ENCODE assay signal across 8 mouse cellular contexts in the genomic region with DNA sequence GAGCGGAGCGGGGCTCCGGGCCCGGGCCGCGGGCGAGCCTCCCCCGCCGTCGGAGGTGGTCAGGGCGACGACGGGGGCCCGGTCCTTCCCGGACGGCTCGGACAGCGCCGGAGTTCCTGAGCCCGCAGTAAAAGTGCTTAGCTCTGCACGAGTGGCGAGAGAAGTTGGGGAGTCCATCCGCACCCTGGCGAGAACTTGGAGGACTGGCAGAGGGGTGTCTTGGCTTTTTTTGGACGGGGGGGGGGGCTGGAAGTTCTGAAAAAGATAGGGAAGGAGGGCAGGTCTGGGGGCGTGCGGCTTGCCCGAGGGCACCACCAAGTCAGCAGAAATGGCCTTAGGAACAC. TPM values are rescaled to one million over a fixed set of nuclear protein-coding genes. Genes with fewer than 3 reads are reported as not detected.
DNase-seq lines count a peak whose midpoint lies in the region; ATAC-seq and TF ChIP-seq lines count a peak whose summit lies in the region.

No protein-coding gene starts in this region.

- peak; percentile 30 for DNase-seq in heart, postnatal 0 days (ENCODE audit: low spot score)
- DNase-seq in heart, postnatal 25 days (ENCODE audit: low spot score): no peak
- DNase-seq in brain, adult 2 months (ENCODE audit: low read depth, low spot score): peak; percentile 39
- DNase-seq in hindbrain, embryonic 14.5 days (ENCODE audit: low spot score): no peak
- no peak for DNase-seq in frontal cortex, adult 2 months (ENCODE audit: extremely low spot score in 1 of 2, low spot score in 1 of 2)
- DNase-seq in layer of hippocampus, adult 8-10 months (ENCODE audit: low spot score in 2 of 2): no peak
- DNase-seq in ovary, postnatal 36 days (ENCODE audit: low spot score): no peak

- H3K27me3 ChIP-seq in heart, postnatal 0 days (ENCODE audit: control insufficient read depth, insufficient read depth, low read length): no peaks in the 10 kb centered on the region
- H3K27me3 ChIP-seq in hindbrain, embryonic 14.5 days (ENCODE audit: control insufficient read depth, insufficient read depth, low read length): no peaks in the 10 kb centered on the region
- H3K27me3 ChIP-seq in megakaryocyte, embryonic 14.5 days (replicated peaks): no peaks in the 10 kb centered on the region

- WGBS in heart, postnatal 0 days: under 1% methylated on average over 24 of the region's 28 CpGs
- WGBS in hindbrain, embryonic 14.5 days: 0% methylated on average over 28 of the region's 28 CpGs

- peak overlapping the region; percentile 97 for H3K9ac ChIP-seq in heart, postnatal 0 days (replicated peaks; ENCODE audit: low read depth, low read length)
- peak overlapping the region; percentile 96 for H3K9ac ChIP-seq in hindbrain, embryonic 14.5 days

- TF ChIP-seq CTCF in heart, postnatal 0 days (IDR thresholded peaks at IDR 0.05; ENCODE audit: low read depth): no peak

- H3K4me1 ChIP-seq in heart, postnatal 0 days (ENCODE audit: control insufficient read depth, insufficient read depth): peaks cover 29% of the 10 kb centered on the region
- peaks cover 36% of the 10 kb centered on the region for H3K4me1 ChIP-seq in hindbrain, embryonic 14.5 days (replicated peaks; ENCODE audit: control insufficient read depth, insufficient read depth, low read length)
- H3K4me1 ChIP-seq in megakaryocyte, embryonic 14.5 days: peaks cover 70% of the 10 kb centered on the region

- peak overlapping the region; percentile 96 for H3K27ac ChIP-seq in heart, postnatal 0 days (ENCODE audit: low read depth)
- H3K27ac ChIP-seq in hindbrain, embryonic 14.5 days: peak overlapping the region; percentile 95

- peak overlapping the region; percentile 98 for H3K4me3 ChIP-seq in heart, postnatal 0 days (ENCODE audit: low read depth, low read length)
- peak overlapping the region; percentile 96 for H3K4me3 ChIP-seq in hindbrain, embryonic 14.5 days (replicated peaks; ENCODE audit: low read length)
- H3K4me3 ChIP-seq in megakaryocyte, embryonic 14.5 days (replicated peaks): peak overlapping the region; percentile 95

- ATAC-seq in heart, postnatal 0 days (ENCODE audit: insufficient read depth, low read depth): peak; percentile 59
- ATAC-seq in hindbrain, embryonic 14.5 days (ENCODE audit: low FRiP score): peak; percentile 53

- peak overlapping the region; percentile 95 for H3K4me2 ChIP-seq in heart, postnatal 0 days (ENCODE audit: low read depth, low read length)
- peak overlapping the region; percentile 98 for H3K4me2 ChIP-seq in hindbrain, embryonic 14.5 days (replicated peaks)

- intact Hi-C loops in heart, postnatal 25 days (cut with DNase I): loop anchor here (2.0 to 5.0 kb wide), 2 partner anchors 28 to 182 kb away; no protein-coding TSS in a partner anchor

- H3K9me3 ChIP-seq in heart, postnatal 0 days (replicated peaks; ENCODE audit: control insufficient read depth, low read length): no peaks in the 10 kb centered on the region
- no peaks in the 10 kb centered on the region for H3K9me3 ChIP-seq in hindbrain, embryonic 14.5 days (ENCODE audit: control insufficient read depth, low read length)
- no peaks in the 10 kb centered on the region for H3K9me3 ChIP-seq in megakaryocyte, embryonic 14.5 days

- no peak for TF ChIP-seq EP300 in heart, postnatal 0 days (IDR thresholded peaks at IDR 0.05; ENCODE audit: low read depth)

- no peaks in the 10 kb centered on the region for H3K36me3 ChIP-seq in heart, postnatal 0 days (replicated peaks; ENCODE audit: control insufficient read depth, insufficient read depth, low read length)
- H3K36me3 ChIP-seq in hindbrain, embryonic 14.5 days (replicated peaks; ENCODE audit: control insufficient read depth, insufficient read depth): no peaks in the 10 kb centered on the region
- H3K36me3 ChIP-seq in megakaryocyte, embryonic 14.5 days (replicated peaks; ENCODE audit: low read length): peaks cover 3% of the 10 kb centered on the region

RNA-seq across cellular contexts. Expression of a gene that starts 0.6 kb away (rescaled TPM):
- 79.9 and 113 TPM in 2 replicates for total RNA-seq in heart, postnatal 0 days (2014; rRNA removed; ENCODE audit: low replicate concordance)
- 203 and 217 TPM in 2 replicates for polyA plus RNA-seq in heart, postnatal 0 days (2015; fragmentation: Nextera tagmentation; extraction: Ambion mirVana)
- total RNA-seq in heart, postnatal 25 days (2021): 100 to 1,000 TPM; 164 to 171 TPM
- polyA plus RNA-seq in hindbrain, embryonic 14.5 days (2014; fragmentation: Nextera tagmentation; extraction: Ambion mirVana): 131 and 136 TPM in 2 replicates
- polyA plus RNA-seq in megakaryocyte, embryonic 14.5 days (2012; ENCODE audit: insufficient read depth, low replicate concordance): 1.6 and 19.7 TPM in 2 replicates
- polyA plus RNA-seq in frontal cortex, adult 2 months (2012; rRNA removed): 44.3 and 44.7 TPM in 2 replicates
- 100 to 1,000 TPM; 160 to 192 (median 175) TPM for total RNA-seq in layer of hippocampus, adult 8-10 months (2022)

Comparison
In these comparisons a context has a peak if more than half of its experiments do, and no peak if none do; other contexts are left out.
1. DNase-seq: peak in heart, postnatal 0 days (single experiment) and brain, adult 2 months (single experiment); none in heart, postnatal 25 days (single experiment), hindbrain, embryonic 14.5 days (single experiment), frontal cortex, adult 2 months (0 of 2), layer of hippocampus, adult 8-10 months (0 of 2) and ovary, postnatal 36 days (single experiment).
2. Peak in every context shown above with its lines, with median percentiles within 50 percentile points of each other: H3K4me3 ChIP-seq.